Mouse (Mus musculus) naive thymus-derived CD4-positive, alpha-beta T cell, adult 2 months (primary cell): ENCODE data around the gene Gm10310.
"Not testable (repeated sequence)": the region's sequence is repeated elsewhere in the genome, so short reads cannot be mapped to it uniquely, and the experiment has no call there.

ENCODE experiments used
- DNase-seq: peaks from one replicate; pipeline ENCODE4 v3.0.0-alpha.2; 2011; ENCODE audit warnings: low read depth

Gm10310 gene

GRCm38 (mm10) chr10:129984962-129985361 lies at the start of gene Gm10310:
Gene Gm10310 (minus strand): TSS chr10:129985062.
- not testable (repeated sequence) for DNase-seq

- DNase-seq: no peak
Observed at GRCm38 (mm10) chr10:130030048-130030447, 45.2 kb upstream of the Gm10310 start, which contains the start of gene Olfr821. Gene Olfr821 (plus strand): TSS chr10:130030348.

GRCm38 (mm10) chr10:130012321-130012720 lies 27.5 kb upstream of the Gm10310 start, which contains the start of gene Olfr820:
Gene Olfr820 (plus strand): TSS chr10:130012621.
- no peak for DNase-seq

GRCm38 (mm10) chr10:130005366-130005765 lies 20.5 kb upstream of the Gm10310 start:
- not testable (repeated sequence) for DNase-seq

GRCm38 (mm10) chr10:130004104-130004503 lies 19.2 kb upstream of the Gm10310 start:
- DNase-seq: not testable (repeated sequence)

GRCm38 (mm10) chr10:129981867-129982266 lies 3.0 kb downstream of the Gm10310 start:
- DNase-seq: not testable (repeated sequence)

- not testable (repeated sequence) for DNase-seq
Observed at GRCm38 (mm10) chr10:129976040-129976439, 8.8 kb downstream of the Gm10310 start, which contains the start of gene Olfr247. Gene Olfr247 (minus strand): TSS chr10:129976140.

- DNase-seq: not testable (repeated sequence)
Observed at GRCm38 (mm10) chr10:129972994-129973393, 11.9 kb downstream of the Gm10310 start.

GRCm38 (mm10) chr10:129967166-129967565 lies 17.7 kb downstream of the Gm10310 start, which contains the start of gene Olfr819:
Gene Olfr819 (minus strand): TSS chr10:129967266.
- DNase-seq: not testable (repeated sequence)

GRCm38 (mm10) chr10:129966232-129966631 lies 18.6 kb downstream of the Gm10310 start:
- DNase-seq: not testable (repeated sequence)

- DNase-seq: no peak
Observed at GRCm38 (mm10) chr10:129949000-129949399, 35.9 kb downstream of the Gm10310 start, which contains the start of gene Olfr818. Gene Olfr818 (minus strand): TSS chr10:129949100.
